1 mouse cellular context compared by ENCODE assay signal in genomic region chr11:69879711-69880110, GRCm38 (mm10).
TF ChIP-seq lines count a peak whose summit lies in the region.

No protein-coding gene starts in this region.

TF ChIP-seq in MEL, 35 proteins besides CTCF, POLR2A, EP300 and RAD21:
- TF ChIP-seq E2F4 (IDR thresholded peaks at IDR 0.05; ENCODE audit: borderline replicate concordance, low read depth, low read length), result no peak
- no peak for TF ChIP-seq MAX (IDR thresholded peaks at IDR 0.05; ENCODE audit: low read length)
- TF ChIP-seq MEF2A (IDR thresholded peaks at IDR 0.05; ENCODE audit: extremely low read depth, insufficient replicate concordance, low read depth, low read length, poor library complexity, severe bottlenecking), result no peak
- no peak for TF ChIP-seq ELF1 (IDR thresholded peaks at IDR 0.05; ENCODE audit: low read depth, low read length)
- TF ChIP-seq POLR2AphosphoS2 (IDR thresholded peaks at IDR 0.05; ENCODE audit: low read length), result no peak
- no peak for TF ChIP-seq MAZ (IDR thresholded peaks at IDR 0.05; ENCODE audit: low read depth, low read length)
